In the genomic region with DNA sequence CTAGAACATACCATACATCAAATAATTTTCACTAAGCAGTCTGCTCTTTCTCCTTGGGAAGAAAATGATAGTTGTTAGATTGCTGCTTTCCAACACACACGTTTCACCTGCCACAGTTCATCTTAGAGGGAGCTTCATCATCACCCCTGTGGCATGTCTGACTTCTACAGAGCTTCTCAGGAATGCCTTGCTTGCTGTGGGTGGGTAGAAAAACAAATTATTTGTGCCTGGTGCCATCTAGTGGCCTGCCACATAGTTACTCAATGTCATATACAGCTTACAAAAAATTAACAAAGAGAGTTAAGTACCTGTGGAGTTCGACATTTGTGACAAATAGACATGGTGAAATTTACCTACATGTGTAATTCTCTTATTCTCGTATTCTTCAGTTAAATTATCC, we compare ENCODE assay signal across 8 mouse cellular contexts.
A peak's percentile ranks its signal among the peaks of the same experiment; 100 is the strongest.
DNase-seq lines count a peak whose midpoint lies in the region; ATAC-seq and TF ChIP-seq lines count a peak whose summit lies in the region.

No protein-coding gene starts in this region.

- TF ChIP-seq CTCF in gastrocnemius, adult 2 months (IDR thresholded peaks at IDR 0.05): peak; percentile 65

- no peak for DNase-seq in gastrocnemius, adult 2 months
- no peak for DNase-seq in gastrocnemius, adult 18-20 months (ENCODE audit: low spot score)
- peak; percentile 48 for DNase-seq in MEL-GATA-1-ER (ENCODE audit: extremely low read depth, low read depth)
- peak; percentile 73 for DNase-seq in hindbrain, embryonic 11.5 days (ENCODE audit: low spot score)
- DNase-seq in layer of hippocampus, postnatal 10 days (ENCODE audit: low spot score in 2 of 2): peak; percentile 75 to 84
- DNase-seq in mesoderm, embryonic 11.5 days (ENCODE audit: low read depth, low spot score): peak; percentile 63
- peak; percentile 58 for DNase-seq in telencephalon, adult 2 months (ENCODE audit: low read depth, low spot score)

- WGBS in hindbrain, embryonic 11.5 days: 29% methylated on average over 3 of the region's 3 CpGs

- peaks cover 3% of the 10 kb centered on the region; the same call in 1 of the 2 replicates for H3K36me3 ChIP-seq in hindbrain, embryonic 11.5 days (ENCODE audit: control insufficient read depth, insufficient read depth, low read length)

- no peak overlapping the region for H3K9ac ChIP-seq in hindbrain, embryonic 11.5 days (ENCODE audit: low read depth, low read length)

- H3K9me3 ChIP-seq in hindbrain, embryonic 11.5 days (ENCODE audit: control insufficient read depth, low read length): no peaks in the 10 kb centered on the region

- intact Hi-C loops in gastrocnemius, adult 2 months (cut with DNase I): no loop called here

- peak; percentile 95 for ATAC-seq in common myeloid progenitor, adult 5-6 weeks (replicated peaks; ENCODE audit: low read depth, poor library complexity, severe bottlenecking)
- ATAC-seq in hindbrain, embryonic 11.5 days (ENCODE audit: low FRiP score): peak; percentile 87

- H3K4me3 ChIP-seq in gastrocnemius, adult 2 months: no peak overlapping the region
- H3K4me3 ChIP-seq in hindbrain, embryonic 11.5 days (ENCODE audit: low read depth, low read length): no peak overlapping the region

- H3K4me1 ChIP-seq in hindbrain, embryonic 11.5 days (replicated peaks; ENCODE audit: control insufficient read depth, insufficient read depth, low read length): no peaks in the 10 kb centered on the region

- H3K27ac ChIP-seq in gastrocnemius, adult 2 months: no peak overlapping the region
- no peak overlapping the region for H3K27ac ChIP-seq in hindbrain, embryonic 11.5 days (ENCODE audit: low read depth, low read length)

- no peak overlapping the region for H3K4me2 ChIP-seq in hindbrain, embryonic 11.5 days (replicated peaks; ENCODE audit: low read depth, low read length)

- no peaks in the 10 kb centered on the region for H3K27me3 ChIP-seq in hindbrain, embryonic 11.5 days (ENCODE audit: control insufficient read depth, insufficient read depth, low read length)

Comparison
In these comparisons a context has a peak if more than half of its experiments do, and no peak if none do; other contexts are left out.
1. DNase-seq: peak in MEL-GATA-1-ER (single experiment), hindbrain, embryonic 11.5 days (single experiment), layer of hippocampus, postnatal 10 days (2 of 2), mesoderm, embryonic 11.5 days (single experiment) and telencephalon, adult 2 months (single experiment); none in gastrocnemius, adult 2 months (single experiment) and gastrocnemius, adult 18-20 months (single experiment).